Mouse (Mus musculus): Measurements from ENCODE around the gene Park7. TPM values are rescaled to one million over a fixed set of nuclear protein-coding genes. Genes with fewer than 3 reads are reported as not detected.

Gene Park7
- total and polyA plus RNA-seq, 3 experiments, result 438 to 480 TPM; not detected in 1

GRCm38 (mm10) chr4:150927789-150928188 is 13.6 kb upstream of the Park7 start:
- Histone ChIP-seq H3K79me2 (ENCODE audit: control insufficient read depth, insufficient read depth, low read length, poor library complexity) (no peaks in the 10 kb centered on the region), H3K9me3 (replicated peaks; ENCODE audit: insufficient read depth, low read length) (no peaks in the 10 kb centered on the region), H3K36me3 (ENCODE audit: control insufficient read depth in 1 of 2, insufficient read depth in 2 of 2, low read length in 2 of 2) (no peaks in the 10 kb centered on the region), H3K9ac (ENCODE audit: control insufficient read depth, low read depth, low read length, poor library complexity, severe bottlenecking) (no peak overlapping the region), H3K4me1 (ENCODE audit: control insufficient read depth in 1 of 2, insufficient read depth in 2 of 2, low read length in 2 of 2) (peaks cover 2 to 10% of the 10 kb centered on the region in 2 experiments), H3K27me3 (ENCODE audit: control insufficient read depth in 1 of 2, insufficient read depth in 2 of 2, low read length in 2 of 2) (peaks cover 11 to 18% of the 10 kb centered on the region in 2 experiments), H3K27ac (ENCODE audit: control insufficient read depth, low read depth, low read length) (no peak overlapping the region), H3K4me3 (ENCODE audit: control insufficient read depth in 1 of 2, insufficient read depth in 1 of 2, low read depth in 2 of 2, low read length in 2 of 2) (no peak overlapping the region)
- DNase-seq (ENCODE audit: low read depth, low spot score), result no peak
- TF ChIP-seq ZNF384 (IDR thresholded peaks at IDR 0.05; ENCODE audit: low read depth, low read length) (no peak), CHD2 (IDR thresholded peaks at IDR 0.05; ENCODE audit: low read length) (no peak), POLR2AphosphoS5 (IDR thresholded peaks at IDR 0.05; ENCODE audit: borderline replicate concordance, low read depth, low read length) (no peak), MAFK (IDR thresholded peaks at IDR 0.05; ENCODE audit: borderline replicate concordance, low read depth, low read length) (no peak), CHD1 (IDR thresholded peaks at IDR 0.05; ENCODE audit: low read depth, low read length) (no peak), POLR2AphosphoS2 (IDR thresholded peaks at IDR 0.05; ENCODE audit: low read length) (no peak), MYB (IDR thresholded peaks at IDR 0.05; ENCODE audit: low read depth, low read length) (no peak), TAL1 (IDR thresholded peaks at IDR 0.05; ENCODE audit: low read length) (no peak), USF1 (IDR thresholded peaks at IDR 0.05; ENCODE audit: low read depth, low read length) (no peak), CTCF (IDR thresholded peaks at IDR 0.05 in 2 of 3, conservative IDR thresholded peaks at IDR 0.05 in 1 of 3; ENCODE audit: control insufficient read depth in 1 of 3, insufficient read depth in 1 of 3, low read depth in 2 of 3, low read length in 3 of 3, poor library complexity in 1 of 3, severe bottlenecking in 1 of 3) (no peak), MEF2A (IDR thresholded peaks at IDR 0.05; ENCODE audit: extremely low read depth, insufficient replicate concordance, low read depth, low read length, poor library complexity, severe bottlenecking) (no peak), GATA1 (IDR thresholded peaks at IDR 0.05; ENCODE audit: low read depth, low read length) (no peak), BHLHE40 (IDR thresholded peaks at IDR 0.05; ENCODE audit: borderline replicate concordance, low read depth, low read length) (no peak)

GRCm38 (mm10) chr4:150926924-150927705 is 12.9 kb upstream of the Park7 start:
- peaks cover 10 to 13% of the 10 kb centered on the region in 2 experiments for H3K27me3 ChIP-seq (ENCODE audit: control insufficient read depth in 1 of 2, insufficient read depth in 2 of 2, low read length in 2 of 2)
- no peaks in the 10 kb centered on the region for H3K36me3 ChIP-seq (ENCODE audit: control insufficient read depth in 1 of 2, insufficient read depth in 2 of 2, low read length in 2 of 2)
- no peak for DNase-seq (ENCODE audit: low read depth, low spot score)
- no peaks in the 10 kb centered on the region for H3K9me3 ChIP-seq (replicated peaks; ENCODE audit: insufficient read depth, low read length)
- TF ChIP-seq TAL1 (IDR thresholded peaks at IDR 0.05; ENCODE audit: low read length), result no peak
- TF ChIP-seq USF1 (IDR thresholded peaks at IDR 0.05; ENCODE audit: low read depth, low read length), result peak; percentile 29; the same call in 1 of the 2 replicates
- no peak overlapping the region for H3K9ac ChIP-seq (ENCODE audit: control insufficient read depth, low read depth, low read length, poor library complexity, severe bottlenecking)
- H3K79me2 ChIP-seq (ENCODE audit: control insufficient read depth, insufficient read depth, low read length, poor library complexity), result no peaks in the 10 kb centered on the region
- H3K4me1 ChIP-seq (ENCODE audit: control insufficient read depth in 1 of 2, insufficient read depth in 2 of 2, low read length in 2 of 2), result peaks cover 2 to 10% of the 10 kb centered on the region in 2 experiments
- no peak overlapping the region for H3K27ac ChIP-seq (ENCODE audit: control insufficient read depth, low read depth, low read length)
- H3K4me3 ChIP-seq (ENCODE audit: control insufficient read depth in 1 of 2, insufficient read depth in 1 of 2, low read depth in 2 of 2, low read length in 2 of 2), result no peak overlapping the region
